Mouse (Mus musculus) forebrain, embryonic 11.5 days (tissue): ENCODE data around the gene Dap. TPM values are rescaled to one million over a fixed set of nuclear protein-coding genes. Genes with fewer than 3 reads are reported as not detected.

ENCODE experiments used
- ATAC-seq: fragments of 200-750 bp; cut with Nextera tagmentation; replicated peaks from 2 replicates; pipeline ENCODE4 v1.8.0; 2017; ENCODE audit warnings: moderate TSS enrichment; ENCODE audit not compliant: low FRiP score
- DNase-seq: peaks from one replicate; pipeline ENCODE4 v3.0.0-alpha.2; 2017; ENCODE audit warnings: low spot score
- H3K27ac ChIP-seq: fragments of 300-500 bp; sonication (generic); 2 replicates; pipeline ENCODE4 v1.5.1; 2014; ENCODE audit warnings: low read depth, low read length
- H3K27me3 ChIP-seq: fragments of 300-500 bp; sonication (generic); 2 replicates; pipeline ENCODE4 v1.6.1; 2014; ENCODE audit warnings: mild to moderate bottlenecking, low read length, mixed read lengths; ENCODE audit not compliant: control insufficient read depth, insufficient read depth
- H3K36me3 ChIP-seq: fragments of 300-500 bp; sonication (generic); 2 replicates; pipeline ENCODE4 v1.6.1; 2014; ENCODE audit warnings: mild to moderate bottlenecking, low read length, moderate library complexity, mixed read lengths; ENCODE audit not compliant: control insufficient read depth, insufficient read depth
- H3K4me1 ChIP-seq: fragments of 300-500 bp; sonication (generic); replicated peaks from 2 replicates; pipeline ENCODE4 v1.6.1; 2014; ENCODE audit warnings: low read length, mixed read lengths; ENCODE audit not compliant: control insufficient read depth, insufficient read depth
- H3K4me2 ChIP-seq: fragments of 300-500 bp; sonication (generic); 2 replicates; pipeline ENCODE4 v1.6.1; 2014; ENCODE audit warnings: low read depth, mild to moderate bottlenecking, low read length, moderate library complexity, mixed read lengths; ENCODE audit not compliant: severe bottlenecking
- H3K4me3 ChIP-seq: fragments of 300-500 bp; sonication (generic); 2 replicates; pipeline ENCODE4 v1.5.1; 2014; ENCODE audit warnings: low read depth, low read length
- H3K9ac ChIP-seq: fragments of 300-500 bp; sonication (generic); 2 replicates; pipeline ENCODE4 v1.6.1; 2014; ENCODE audit warnings: low read length
- H3K9me3 ChIP-seq: fragments of 300-500 bp; sonication (generic); 2 replicates; pipeline ENCODE4 v1.6.1; 2016; ENCODE audit warnings: low read length, mixed read lengths; ENCODE audit not compliant: control insufficient read depth
- WGBS: fragments of 180-500 bp; shearing (Covaris S2); extraction: QIAGEN DNeasy Blood & Tissue Kit; methylation state at CpG from one replicate; pipeline ENCODE4 v1.1.7; 2014; 5-methylcytosine and 5-hydroxymethylcytosine counted together
- polyA plus RNA-seq: library from polyadenylated mRNA; unstranded; fragments of >200 nt; fragmentation: Nextera tagmentation; extraction: Ambion mirVana; gene quantifications from 2 replicates; pipeline ENCODE4 v1.2.1, GENCODE M21; 2014

Gene Dap
- polyA plus RNA-seq, 1 experiment from 2014 or later, result 39.3 TPM

GRCm38 (mm10) chr15:31211910-31212309 lies 12.2 kb upstream of the Dap start:
- Histone ChIP-seq H3K4me2 (no peak overlapping the region), H3K4me3 (no peak overlapping the region), H3K27me3 (no peaks in the 10 kb centered on the region), H3K27ac (no peak overlapping the region), H3K4me1 (no peaks in the 10 kb centered on the region), H3K9me3 (no peaks in the 10 kb centered on the region), H3K9ac (no peak overlapping the region), H3K36me3 (no peaks in the 10 kb centered on the region)
- 89% methylated on average over 7 of the region's 7 CpGs for WGBS
- DNase-seq (no peak), ATAC-seq (no peak)

- ATAC-seq, result no peak
- no peak overlapping the region for H3K9ac ChIP-seq
- H3K4me1 ChIP-seq, result no peaks in the 10 kb centered on the region
- H3K9me3 ChIP-seq, result no peaks in the 10 kb centered on the region
- H3K4me2 ChIP-seq, result no peak overlapping the region
- no peaks in the 10 kb centered on the region for H3K36me3 ChIP-seq
- no peaks in the 10 kb centered on the region for H3K27me3 ChIP-seq
- H3K27ac ChIP-seq, result no peak overlapping the region
- 84% methylated on average over 3 of the region's 3 CpGs for WGBS
- no peak overlapping the region for H3K4me3 ChIP-seq
- DNase-seq, result no peak
These were observed 10.4 kb upstream of the Dap start for GRCm38 (mm10) chr15:31213619-31214270.

- H3K27me3 ChIP-seq, result no peaks in the 10 kb centered on the region
- DNase-seq, result no peak
- no peak overlapping the region for H3K27ac ChIP-seq
- H3K36me3 ChIP-seq, result no peaks in the 10 kb centered on the region
- H3K9ac ChIP-seq, result no peak overlapping the region
- H3K9me3 ChIP-seq, result no peaks in the 10 kb centered on the region
- no peak overlapping the region for H3K4me2 ChIP-seq
- ATAC-seq, result no peak
- no peaks in the 10 kb centered on the region for H3K4me1 ChIP-seq
- H3K4me3 ChIP-seq, result no peak overlapping the region
- 74% methylated on average over 6 of the region's 6 CpGs for WGBS
These were observed 1.9 kb upstream of the Dap start for GRCm38 (mm10) chr15:31222216-31222615.

GRCm38 (mm10) chr15:31223596-31224134 lies 449 bp upstream of the Dap start:
- Histone ChIP-seq H3K27ac (no peak overlapping the region), H3K36me3 (no peaks in the 10 kb centered on the region), H3K4me1 (no peaks in the 10 kb centered on the region), H3K4me2 (peak overlapping the region; percentile 74), H3K4me3 (peak overlapping the region; percentile 67), H3K27me3 (no peaks in the 10 kb centered on the region), H3K9me3 (no peaks in the 10 kb centered on the region), H3K9ac (peak overlapping the region; percentile 54)
- WGBS, result 48% methylated on average over 15 of the region's 15 CpGs
- no peak for DNase-seq
- no peak; the same call in 1 of the 2 replicates for ATAC-seq

GRCm38 (mm10) chr15:31224806-31225642 lies 910 bp downstream of the Dap start:
- ATAC-seq (no peak), DNase-seq (no peak)
- no peaks in the 10 kb centered on the region for H3K27me3 ChIP-seq
- H3K27ac ChIP-seq, result no peak overlapping the region
- H3K36me3 ChIP-seq, result no peaks in the 10 kb centered on the region
- peak overlapping the region; percentile 67 for H3K4me3 ChIP-seq
- no peaks in the 10 kb centered on the region for H3K9me3 ChIP-seq
- H3K4me2 ChIP-seq, result peak overlapping the region; percentile 74
- H3K4me1 ChIP-seq, result no peaks in the 10 kb centered on the region
- WGBS, result 46% methylated on average over 13 of the region's 13 CpGs
- H3K9ac ChIP-seq, result peak overlapping the region; percentile 76

GRCm38 (mm10) chr15:31225643-31226325 lies 1.7 kb downstream of the Dap start:
- DNase-seq (no peak), ATAC-seq (no peak)
- H3K36me3 ChIP-seq, result no peaks in the 10 kb centered on the region
- WGBS, result 82% methylated on average over 4 of the region's 4 CpGs
- no peaks in the 10 kb centered on the region for H3K4me1 ChIP-seq
- no peak overlapping the region for H3K4me3 ChIP-seq
- no peaks in the 10 kb centered on the region for H3K9me3 ChIP-seq
- no peak overlapping the region for H3K9ac ChIP-seq
- no peak overlapping the region for H3K27ac ChIP-seq
- no peak overlapping the region for H3K4me2 ChIP-seq
- H3K27me3 ChIP-seq, result no peaks in the 10 kb centered on the region

- DNase-seq (no peak), ATAC-seq (no peak)
- Histone ChIP-seq H3K4me3 (no peak overlapping the region), H3K27ac (no peak overlapping the region), H3K4me2 (no peak overlapping the region), H3K27me3 (no peaks in the 10 kb centered on the region), H3K9ac (no peak overlapping the region), H3K4me1 (no peaks in the 10 kb centered on the region), H3K9me3 (no peaks in the 10 kb centered on the region), H3K36me3 (no peaks in the 10 kb centered on the region)
- WGBS, result 77% methylated on average over 6 of the region's 6 CpGs
These were observed 2.4 kb downstream of the Dap start for GRCm38 (mm10) chr15:31226464-31226863.

- no peak for ATAC-seq
- Histone ChIP-seq H3K9me3 (no peaks in the 10 kb centered on the region), H3K4me3 (no peak overlapping the region), H3K27ac (no peak overlapping the region), H3K27me3 (no peaks in the 10 kb centered on the region), H3K9ac (no peak overlapping the region), H3K4me1 (no peaks in the 10 kb centered on the region), H3K4me2 (no peak overlapping the region), H3K36me3 (no peaks in the 10 kb centered on the region)
- 92% methylated on average over 8 of the region's 8 CpGs for WGBS
- DNase-seq, result no peak
These were observed 3.7 kb downstream of the Dap start for GRCm38 (mm10) chr15:31227793-31228192.
